Mouse (Mus musculus) cerebellum, postnatal 25 days (tissue): ENCODE results near the gene Vmn2r42.
"Not testable (repeated sequence)": the region's sequence is repeated elsewhere in the genome, so short reads cannot be mapped to it uniquely, and the experiment has no call there.

Experiments
- DNase-seq, 2 experiments: peaks; one replicate each; pipeline ENCODE4 v3.0.0; 2021; ENCODE audit warnings: mixed read lengths in 2 of 2

Gene Vmn2r42

GRCm38 (mm10) chr7:8200220-8200619 is at the start of gene Vmn2r42:
Gene Vmn2r42, minus strand, starts transcription at chr7:8200320.
- DNase-seq = not testable (repeated sequence)

GRCm38 (mm10) chr7:8161554-8161953 is 38.6 kb downstream of the Vmn2r42 start, which contains the start of gene Vmn2r41:
Gene Vmn2r41, minus strand, starts transcription at chr7:8161654.
- DNase-seq = not testable (repeated sequence)
